Mouse (Mus musculus) kidney, adult 9 months (tissue): ENCODE data around the gene Phlpp2.

ENCODE experiments used
- DNase-seq: peaks from one replicate; pipeline ENCODE4 v3.0.0; 2022

Phlpp2 gene

DNA sequence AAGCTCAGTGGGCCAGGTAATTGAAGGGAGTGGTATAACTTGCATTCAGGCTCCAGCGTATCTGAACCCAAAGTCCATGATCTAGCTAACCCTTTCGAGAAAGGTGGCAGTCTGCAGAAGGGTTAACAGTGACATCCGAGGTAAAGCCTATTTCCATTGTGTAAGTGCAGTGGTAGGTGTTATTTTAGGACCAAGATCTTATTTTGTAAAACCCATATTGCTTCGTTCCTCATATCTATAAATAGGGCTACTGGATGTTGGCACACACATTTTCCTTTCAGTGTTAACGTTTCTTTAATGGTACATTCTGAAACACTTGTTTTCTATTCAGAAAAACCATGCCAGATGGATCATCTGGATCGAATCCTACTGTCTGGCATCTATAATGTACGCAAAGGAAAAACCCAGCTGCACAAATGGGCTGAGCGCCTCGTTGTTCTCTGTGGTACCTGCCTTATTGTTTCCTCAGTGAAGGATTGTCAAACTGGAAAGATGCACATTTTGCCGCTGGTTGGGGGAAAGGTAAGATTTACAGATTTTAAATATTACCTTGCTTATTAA, 35.6 kb downstream of the Phlpp2 start:
- no peak for DNase-seq

GRCm38 (mm10) chr8:109904928-109905668, 36.8 kb downstream of the Phlpp2 start:
- DNase-seq, result no peak

- DNase-seq, result no peak
Observed at GRCm38 (mm10) chr8:109906907-109907306, 38.6 kb downstream of the Phlpp2 start.

DNA sequence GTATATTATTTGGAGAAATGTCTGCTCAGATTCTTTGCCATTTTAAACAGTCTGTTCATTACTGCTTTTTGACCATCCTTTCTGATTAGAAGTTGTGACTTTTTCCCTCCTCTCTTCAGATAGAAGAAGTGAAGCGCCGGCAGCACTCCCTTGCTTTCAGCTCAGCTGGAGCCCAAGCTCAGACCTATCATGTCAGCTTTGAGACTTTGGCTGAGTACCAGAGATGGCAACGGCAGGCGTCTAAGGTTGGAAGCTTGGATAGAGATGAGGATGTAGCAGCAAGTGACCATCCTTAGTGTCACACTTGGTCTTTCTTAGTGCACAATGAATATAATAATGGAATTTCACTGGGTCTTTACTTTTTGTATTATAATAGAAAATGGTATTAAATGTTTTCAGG, 39.0 kb downstream of the Phlpp2 start:
- DNase-seq, result no peak

DNA sequence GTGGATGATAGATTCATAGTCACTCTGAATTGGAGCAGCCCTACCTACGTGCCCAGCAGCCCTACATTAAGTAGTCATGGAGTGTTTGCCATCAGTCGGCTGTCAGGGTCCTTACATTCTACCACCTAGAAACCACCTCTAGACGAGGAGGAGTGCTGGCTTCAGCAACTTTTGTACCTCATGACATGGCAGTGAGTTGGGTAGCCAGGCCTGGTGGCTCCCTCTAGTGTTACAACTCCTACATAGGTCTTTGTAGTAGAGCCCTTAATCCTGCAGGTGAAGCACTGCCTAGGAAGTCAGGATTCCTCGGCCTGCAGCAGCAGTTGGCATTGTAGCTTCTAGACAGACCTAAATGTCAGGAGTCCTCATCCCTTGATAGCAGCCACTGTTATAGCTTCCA, 48.9 kb downstream of the Phlpp2 start:
- peak; percentile 84 for DNase-seq

GRCm38 (mm10) chr8:109920406-109921390, 52.4 kb downstream of the Phlpp2 start:
- DNase-seq, result no peak

DNA sequence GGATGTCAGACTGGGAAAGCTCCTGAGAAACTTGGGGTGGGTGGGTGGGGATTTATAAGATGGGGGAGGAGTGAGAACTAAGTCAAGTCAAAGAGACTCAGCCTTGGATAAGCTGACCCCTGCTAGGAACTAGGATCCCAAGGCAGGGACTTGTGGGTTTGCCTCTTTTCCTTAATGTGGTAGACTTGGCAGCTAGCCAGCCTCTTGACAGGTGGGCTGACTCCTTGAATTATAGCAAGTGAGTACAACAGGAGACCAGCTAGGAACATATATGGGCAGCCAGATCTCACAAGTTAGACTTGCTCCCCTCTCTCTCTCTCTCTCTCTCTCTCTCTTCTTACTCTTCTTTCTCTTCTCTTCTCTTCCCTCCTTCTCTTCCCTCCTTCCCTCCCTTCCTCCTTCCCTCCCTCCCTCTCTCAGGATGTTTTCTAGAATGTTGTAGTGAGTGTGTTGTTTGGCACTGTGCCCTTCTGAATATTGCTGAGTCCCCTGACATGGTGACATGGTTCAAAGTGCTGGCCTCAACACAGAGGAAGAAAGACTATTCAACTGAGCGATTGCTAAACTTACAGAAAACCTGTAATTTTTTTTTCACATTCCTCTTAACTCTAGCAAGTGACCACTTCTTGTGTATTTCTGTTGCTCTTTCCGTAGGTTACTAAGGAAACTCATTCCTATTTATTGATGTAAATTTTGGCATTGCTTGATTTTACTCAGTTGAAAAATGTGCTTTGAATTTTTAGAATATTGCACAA, 73.4 kb downstream of the Phlpp2 start:
- DNase-seq, result no peak

GRCm38 (mm10) chr8:109945153-109945632, 76.9 kb downstream of the Phlpp2 start:
- peak; percentile 79 for DNase-seq

DNA sequence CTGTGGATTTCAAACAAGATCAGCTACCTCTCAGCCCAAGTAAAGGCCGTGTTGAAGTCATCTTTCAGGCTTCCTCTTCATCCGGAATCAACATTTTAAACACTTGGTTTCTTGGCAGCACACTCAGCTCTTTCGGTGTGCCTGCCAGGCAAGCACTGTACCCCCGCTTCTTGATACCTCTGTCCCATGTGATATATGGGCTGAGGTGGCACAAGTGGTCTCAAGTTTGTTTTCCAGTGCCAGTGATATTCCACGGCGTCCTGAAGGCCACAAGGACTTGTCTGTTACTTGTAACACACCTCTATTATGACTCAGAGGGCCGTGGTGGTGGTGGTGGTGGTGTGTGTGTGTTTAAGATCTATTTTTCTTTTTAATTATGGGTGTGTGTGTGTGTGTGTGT, 77.4 kb downstream of the Phlpp2 start:
- DNase-seq, result peak; percentile 13

- peak; percentile 74 for DNase-seq
Observed at GRCm38 (mm10) chr8:109946272-109946671, 77.9 kb downstream of the Phlpp2 start.

- DNase-seq, result peak; percentile 37
Observed at GRCm38 (mm10) chr8:109947447-109948284, 79.3 kb downstream of the Phlpp2 start.

DNA sequence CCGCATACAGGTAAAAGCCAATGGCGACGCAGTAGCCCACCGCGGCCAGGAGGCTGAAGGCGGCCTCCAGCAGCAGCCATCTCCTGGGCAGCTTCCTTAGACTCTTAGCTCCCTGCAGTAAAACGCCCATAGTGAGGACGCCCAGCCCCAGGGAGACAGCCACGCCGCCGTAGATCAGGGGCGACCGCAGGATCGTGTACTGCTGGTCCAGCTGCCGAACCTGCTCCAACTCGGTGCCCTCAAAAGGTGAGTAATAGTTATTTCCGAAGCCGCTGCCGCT, 79.9 kb downstream of the Phlpp2 start:
- DNase-seq, result no peak

DNA sequence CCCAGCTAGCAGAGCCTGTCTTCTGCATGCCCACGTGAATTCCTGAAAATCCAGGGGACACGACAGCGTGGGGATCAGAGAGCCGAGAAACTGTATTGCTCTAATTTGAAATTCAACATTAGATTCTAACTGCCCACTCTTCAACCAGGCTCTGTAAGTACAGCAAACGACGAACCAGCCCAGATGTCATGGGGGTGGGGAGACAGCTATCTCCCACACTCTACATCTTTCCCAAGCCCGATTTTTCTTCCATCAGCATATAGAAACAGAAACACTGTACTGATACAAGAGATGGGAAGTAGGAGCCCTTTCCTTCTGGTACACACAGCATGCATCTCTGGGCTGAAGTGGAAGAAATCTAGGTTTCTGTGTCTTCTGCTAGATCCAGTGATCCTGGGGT, 83.8 kb downstream of the Phlpp2 start:
- no peak for DNase-seq

DNA sequence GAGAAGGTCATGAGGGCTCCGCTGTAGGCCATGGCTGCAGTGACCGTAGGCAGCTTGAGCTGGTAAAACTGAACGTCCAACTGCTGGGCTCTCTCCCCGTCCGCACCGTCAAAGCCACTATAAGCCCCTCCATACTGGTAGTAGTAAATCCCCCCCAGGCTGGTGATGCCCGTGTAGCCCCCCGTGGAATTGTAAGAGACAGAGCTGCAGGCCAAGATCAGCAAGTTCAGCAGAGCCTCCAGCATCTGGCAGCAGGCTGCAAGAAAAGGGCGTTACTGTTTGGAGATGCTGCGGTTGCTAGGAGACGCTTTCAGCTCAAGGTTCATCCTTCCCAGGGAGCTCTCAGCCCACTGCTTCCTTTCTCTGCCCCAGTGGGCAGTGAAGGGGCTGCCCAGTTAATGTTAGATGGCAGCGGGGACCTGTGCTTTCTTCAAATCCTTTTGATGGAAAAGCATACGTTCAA, 86.2 kb downstream of the Phlpp2 start:
- peak; percentile 36 for DNase-seq

DNA sequence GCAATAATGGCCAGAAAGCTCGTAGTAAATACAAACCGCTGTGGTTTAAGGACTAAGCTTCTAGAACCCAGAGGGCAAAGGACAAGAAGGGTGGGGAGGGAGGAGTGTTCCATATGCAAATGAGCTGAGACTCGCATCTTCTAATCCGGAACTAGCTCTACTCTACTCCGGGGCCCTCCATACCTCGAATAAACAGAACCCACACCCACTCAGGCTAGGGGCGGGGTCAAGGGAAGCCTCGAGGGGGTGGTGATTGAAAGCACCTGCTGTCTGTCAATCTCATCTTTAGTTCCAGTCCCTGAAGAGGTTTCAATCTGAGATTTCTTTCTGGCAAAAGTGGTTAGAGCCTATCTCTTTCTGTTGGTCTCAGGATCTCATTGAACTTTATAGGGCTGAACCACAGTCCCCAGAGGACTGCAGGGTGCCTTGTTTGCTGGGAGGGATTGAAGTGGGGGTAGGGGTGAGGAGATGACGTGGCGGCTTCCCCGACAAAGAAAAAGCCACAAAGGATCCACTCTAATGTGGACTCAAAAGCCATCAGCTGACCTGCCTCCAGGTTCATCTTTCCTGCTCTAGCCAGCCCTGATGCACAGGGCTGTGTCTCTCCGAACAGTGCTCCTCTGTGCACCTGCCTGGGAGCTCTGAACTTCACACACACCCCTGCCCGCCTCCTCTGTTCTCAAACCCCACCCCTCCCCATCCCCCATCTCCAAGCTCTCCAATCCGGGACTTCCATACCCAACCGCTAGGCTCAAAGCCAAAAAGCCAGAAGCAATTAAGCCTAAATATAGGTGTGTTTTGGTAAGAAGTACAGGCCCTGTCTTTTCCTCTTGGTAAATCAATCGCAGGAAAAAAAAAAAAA, 89.1 kb downstream of the Phlpp2 start:
- DNase-seq, result peak; percentile 78

GRCm38 (mm10) chr8:109958036-109958655, 89.8 kb downstream of the Phlpp2 start:
- peak; percentile 28 for DNase-seq

DNA sequence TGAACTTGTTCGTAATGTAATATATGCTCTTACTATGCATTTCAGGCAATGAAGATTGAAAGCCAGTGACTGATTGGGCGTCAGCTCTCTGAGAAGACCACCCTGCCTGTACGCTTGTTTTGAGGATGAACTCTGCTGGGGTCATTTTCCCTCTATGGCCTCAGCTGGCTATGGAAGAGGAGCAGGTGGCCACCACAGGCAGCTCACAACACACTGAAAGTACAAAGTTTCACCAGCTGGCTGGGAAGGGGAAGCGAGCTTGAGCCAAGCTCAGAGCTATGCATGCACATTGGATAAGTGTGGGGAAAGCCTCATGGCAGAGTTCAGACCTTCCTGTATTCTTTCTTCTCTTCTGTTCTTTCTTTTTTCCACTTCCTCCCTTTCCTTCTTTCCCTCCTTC, 90.8 kb downstream of the Phlpp2 start:
- DNase-seq, result no peak

DNA sequence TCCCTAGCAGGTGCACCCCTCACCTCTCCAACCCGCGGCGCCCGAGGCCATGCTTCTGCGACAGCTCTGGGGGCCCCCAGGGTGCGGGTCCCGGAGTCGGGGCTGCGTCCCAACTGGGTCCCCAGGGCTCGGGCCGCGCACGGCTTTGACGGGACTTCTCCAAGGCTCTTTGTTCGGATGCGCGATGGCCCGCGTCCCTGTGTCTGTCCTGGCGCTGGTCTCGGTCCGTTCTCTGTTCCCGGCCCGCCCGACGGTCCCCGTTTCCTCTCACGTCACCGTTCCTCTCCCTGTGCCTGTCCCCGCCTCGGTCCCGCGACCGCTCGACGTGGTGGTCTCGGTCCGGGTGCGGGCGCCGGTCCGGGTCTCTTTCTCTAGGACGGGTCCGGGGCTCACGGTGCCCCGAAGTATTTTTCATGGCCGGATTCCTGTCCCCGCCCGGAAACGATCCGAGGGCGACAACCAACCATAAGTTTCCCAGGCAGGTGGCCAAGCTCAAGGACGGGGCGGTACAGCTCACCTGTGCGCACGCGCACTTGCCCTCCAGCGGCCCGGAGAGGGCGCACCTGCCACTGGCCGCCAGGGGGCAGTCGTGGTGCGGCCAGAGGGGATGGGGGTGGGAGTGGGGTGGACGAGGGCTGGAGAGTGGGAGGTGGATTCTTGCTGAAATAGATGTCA, 93.5 kb downstream of the Phlpp2 start, which contains the start of gene Marveld3:
Gene Marveld3, minus strand, starts transcription at position 511 of the 675 bp plus-strand sequence.
- DNase-seq, result peak; percentile 84

- no peak for DNase-seq
Observed at GRCm38 (mm10) chr8:109962896-109963295, 94.6 kb downstream of the Phlpp2 start.

GRCm38 (mm10) chr8:109963421-109963820, 95.1 kb downstream of the Phlpp2 start:
- no peak for DNase-seq
